Mouse (Mus musculus) fibroblast of lung, adult 2 months (primary cell): ENCODE data around the gene Rnf11.

Experiments used
- DNase-seq: peaks from one replicate; pipeline ENCODE4 v3.0.0-alpha.2; 2011; ENCODE audit warnings: low read depth

Gene Rnf11

GRCm38 (mm10) chr4:109444471-109444870 lies 40.1 kb downstream of the Rnf11 start:
- DNase-seq, result no peak

DNA sequence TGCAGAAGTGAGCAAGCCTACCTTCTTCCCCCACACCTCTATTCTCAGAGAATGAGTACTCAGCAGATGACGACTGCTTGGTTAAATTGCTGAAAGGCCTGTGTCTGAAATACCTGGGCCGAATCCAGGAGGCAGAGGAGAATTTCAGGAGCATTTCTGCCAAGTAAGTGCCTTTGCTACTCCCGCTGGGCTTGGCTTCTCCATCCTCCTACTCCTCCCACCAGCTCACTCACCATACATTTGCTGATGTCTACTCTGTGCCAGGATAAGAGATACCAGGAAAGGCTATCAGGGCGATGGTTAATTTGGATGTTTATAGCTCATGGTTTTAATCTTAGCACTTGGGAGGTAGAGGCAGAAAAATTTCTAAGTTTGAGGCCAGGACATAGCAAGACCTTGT lies 41.9 kb downstream of the Rnf11 start:
- DNase-seq, result no peak

- DNase-seq, result no peak
Measured at GRCm38 (mm10) chr4:109442126-109442525, 42.4 kb downstream of the Rnf11 start.

GRCm38 (mm10) chr4:109441000-109441399 lies 43.5 kb downstream of the Rnf11 start:
- DNase-seq, result no peak

GRCm38 (mm10) chr4:109440381-109440780 lies 44.1 kb downstream of the Rnf11 start:
- no peak for DNase-seq

DNA sequence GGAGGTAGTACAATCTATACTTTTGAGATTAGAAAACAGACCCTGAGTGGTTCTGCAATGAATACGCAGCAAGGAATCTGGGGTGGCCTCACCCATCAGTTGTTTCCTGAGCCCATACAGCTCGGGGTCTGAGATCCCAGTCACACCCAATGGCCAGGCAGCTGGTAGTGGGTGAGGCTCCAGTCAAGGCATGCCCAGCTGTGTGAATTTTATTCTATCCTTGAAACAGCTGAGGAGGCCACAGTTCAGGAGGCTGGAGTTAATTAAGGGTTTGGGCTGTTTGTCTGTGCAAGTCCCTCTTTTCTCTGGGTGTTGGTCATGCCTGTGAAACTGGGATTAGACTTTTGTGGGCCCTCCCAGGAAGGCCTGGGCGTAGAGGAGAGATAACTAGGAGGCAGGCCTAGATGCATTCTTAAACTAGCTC lies 44.7 kb downstream of the Rnf11 start:
- DNase-seq, result no peak

- DNase-seq, result no peak
Measured at GRCm38 (mm10) chr4:109439101-109439500, 45.4 kb downstream of the Rnf11 start.

DNA sequence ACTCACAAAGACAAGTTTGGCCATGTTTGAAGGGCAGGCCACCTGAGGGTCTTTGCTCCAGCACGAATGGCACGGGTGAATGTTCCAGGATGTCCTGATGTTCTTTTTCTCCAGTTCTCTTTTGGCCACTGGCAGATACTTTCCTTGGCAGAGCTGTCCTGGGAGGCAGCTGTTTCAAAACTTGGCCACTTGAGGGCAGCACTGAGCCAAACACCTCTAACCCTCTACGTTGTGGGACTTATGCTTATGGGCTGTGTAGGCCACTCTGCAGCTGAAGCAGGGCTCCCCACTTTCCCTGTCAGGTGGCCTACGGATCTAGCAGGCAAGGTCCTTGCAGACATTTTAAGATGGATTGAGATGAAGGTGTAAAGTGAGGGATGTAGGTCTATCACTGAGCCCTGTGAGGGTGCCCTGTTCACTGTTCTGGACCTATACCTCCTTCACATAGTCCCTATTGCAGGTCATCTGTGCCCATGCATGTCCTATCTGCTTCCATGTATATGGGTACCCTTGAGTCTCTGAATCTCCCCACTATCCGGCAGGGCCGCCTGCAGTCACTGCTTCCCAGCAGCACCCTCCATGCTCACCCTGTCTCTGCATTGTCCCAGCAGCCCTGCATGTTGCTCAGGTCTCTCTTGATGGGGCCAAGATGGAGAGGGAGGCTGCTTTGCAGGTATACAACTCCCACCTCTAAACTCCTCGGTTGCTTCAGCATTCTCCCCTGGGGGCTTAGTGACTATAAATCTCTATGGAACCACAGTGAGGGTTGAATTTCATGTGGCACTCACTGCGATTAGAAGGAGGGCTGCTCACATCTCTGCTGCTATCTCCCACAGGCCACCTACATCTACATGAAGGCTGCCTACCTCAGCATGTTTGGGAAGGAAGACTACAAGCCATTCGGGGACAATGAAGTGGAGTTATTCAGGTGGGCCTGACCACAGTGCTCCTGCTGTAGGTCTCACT lies 46.3 kb downstream of the Rnf11 start:
- DNase-seq, result no peak

GRCm38 (mm10) chr4:109434256-109434655 lies 50.3 kb downstream of the Rnf11 start:
- DNase-seq, result no peak

DNA sequence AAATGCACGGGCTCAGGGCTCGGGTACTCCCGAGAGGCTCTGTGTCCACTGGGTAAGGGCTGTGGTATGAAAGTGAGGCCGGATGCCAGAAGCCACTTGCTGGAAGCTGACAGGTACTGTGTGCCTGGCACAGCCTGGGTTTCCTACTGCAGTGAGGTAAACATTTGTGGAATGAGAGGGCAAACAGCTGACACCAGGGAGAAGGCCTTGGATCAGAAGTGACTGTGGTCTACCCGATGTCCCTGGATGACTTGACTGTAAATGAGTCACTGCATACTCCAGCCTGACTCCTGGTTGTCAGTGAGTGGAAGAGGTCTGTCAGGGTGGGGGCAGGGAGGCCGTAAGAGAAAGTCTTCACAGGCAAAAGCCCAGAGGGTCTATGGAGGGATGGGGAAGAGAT lies 50.9 kb downstream of the Rnf11 start:
- no peak for DNase-seq

DNA sequence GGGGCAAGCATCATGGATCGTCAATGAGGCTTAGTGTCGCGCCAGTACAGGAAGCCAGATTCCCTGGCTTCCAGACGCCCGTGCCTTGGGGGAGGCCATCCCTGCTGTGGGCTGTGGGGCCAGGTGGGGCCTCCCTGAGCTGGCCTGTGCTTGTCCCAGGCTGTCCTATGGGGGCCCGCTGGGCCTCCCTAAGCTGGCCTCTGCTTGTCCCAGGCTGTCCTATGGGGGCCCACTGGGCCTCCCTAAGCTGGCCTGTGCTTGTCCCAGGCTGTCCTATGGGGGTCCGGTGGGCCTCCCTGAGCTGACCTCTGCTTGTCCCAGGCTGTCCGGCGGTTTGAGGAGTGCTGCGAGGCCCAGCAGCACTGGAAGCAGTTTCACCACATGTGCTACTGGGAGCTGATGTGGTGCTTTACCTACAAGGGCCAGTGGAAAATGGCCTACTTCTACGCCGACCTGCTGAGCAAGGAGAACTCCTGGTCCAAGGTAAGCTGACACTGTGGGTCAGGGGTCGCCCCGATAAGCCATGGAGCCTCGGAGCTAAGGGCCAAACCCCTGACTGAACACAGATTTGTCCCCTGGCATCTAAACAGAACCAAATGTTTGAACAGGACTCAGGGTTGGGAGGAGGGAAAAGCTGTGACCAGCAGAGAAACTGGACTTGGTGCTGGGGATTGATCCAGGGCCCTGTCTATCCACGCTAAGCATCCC lies 51.7 kb downstream of the Rnf11 start:
- no peak for DNase-seq

DNA sequence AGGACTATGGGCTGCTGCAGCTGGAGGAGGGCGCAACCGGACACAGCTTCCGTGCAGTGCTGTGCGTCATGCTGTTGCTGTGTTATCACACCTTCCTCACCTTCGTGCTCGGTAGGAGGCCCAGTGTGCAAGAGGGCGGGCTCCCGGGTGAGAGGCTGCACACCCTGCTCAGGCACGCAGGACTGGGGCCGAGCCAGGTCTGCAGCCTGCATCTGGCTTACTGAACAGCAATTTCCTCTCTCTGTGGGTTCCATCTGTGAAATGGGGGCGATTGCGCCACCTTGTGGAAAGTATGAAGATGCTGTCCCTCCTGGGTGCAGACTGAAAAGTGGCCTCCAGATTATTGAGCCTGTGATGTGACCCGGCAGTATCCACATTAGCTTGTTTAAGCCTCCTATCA lies 53.7 kb downstream of the Rnf11 start:
- no peak for DNase-seq

DNA sequence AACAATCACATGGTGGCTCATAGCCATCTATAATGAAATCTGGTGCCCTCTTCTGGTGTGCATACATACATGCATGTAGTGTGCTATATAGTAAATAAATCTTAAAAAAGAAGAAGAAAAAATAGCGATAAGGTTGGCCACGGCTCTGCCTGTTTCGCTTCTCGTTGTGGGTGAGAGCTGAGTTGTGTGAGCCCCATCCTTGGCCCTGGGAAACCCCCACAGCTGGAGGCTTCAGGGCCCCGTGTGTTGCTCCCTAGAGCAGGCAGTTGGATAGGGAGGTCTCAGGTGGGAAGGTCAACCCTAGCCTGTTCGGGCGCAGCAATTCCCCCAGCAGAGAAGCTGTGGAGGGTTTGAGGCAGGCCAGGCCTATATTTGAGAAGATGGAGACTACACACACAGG lies 54.3 kb downstream of the Rnf11 start:
- DNase-seq, result no peak

GRCm38 (mm10) chr4:109427058-109427457 lies 57.5 kb downstream of the Rnf11 start:
- DNase-seq, result no peak

DNA sequence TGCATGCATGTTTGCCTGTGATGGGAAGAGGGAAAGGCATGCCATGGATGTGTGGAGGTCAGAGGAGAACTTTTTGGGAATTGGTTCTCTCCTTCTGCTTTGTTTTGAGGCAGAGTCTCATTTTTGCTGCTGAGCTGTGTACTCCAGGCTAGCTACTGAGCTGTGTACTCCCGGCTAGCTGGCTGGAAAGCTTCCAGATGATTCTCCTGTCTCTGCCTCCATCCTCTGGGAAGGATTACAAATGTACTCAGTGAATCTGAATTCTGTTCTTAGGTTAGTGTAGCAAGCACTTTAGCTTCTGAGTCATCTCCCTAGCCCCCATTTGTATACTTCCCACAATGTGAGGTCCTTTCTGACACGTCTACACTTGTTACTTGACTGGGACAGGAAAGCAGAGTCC lies 61.1 kb downstream of the Rnf11 start:
- no peak for DNase-seq

DNA sequence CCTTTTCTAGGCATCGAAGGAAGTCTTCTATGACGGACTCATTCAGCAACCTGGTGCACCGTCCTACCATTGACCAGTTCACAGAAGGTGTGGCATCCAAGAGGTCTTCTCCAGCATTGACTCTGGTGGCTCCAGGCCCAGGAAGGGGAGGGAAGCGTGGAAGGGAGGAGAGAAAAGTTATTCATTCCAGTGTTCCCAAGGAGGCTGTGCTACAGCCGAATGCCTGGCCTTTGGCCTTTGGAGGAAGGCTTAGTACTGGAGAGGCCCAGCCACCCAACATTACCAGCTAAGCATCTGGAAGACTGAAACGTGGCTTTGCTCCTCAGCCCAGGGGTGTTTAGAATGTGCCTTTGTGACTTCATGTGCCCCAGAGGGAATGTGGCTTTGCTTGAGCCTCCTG lies 62.1 kb downstream of the Rnf11 start:
- DNase-seq, result no peak

DNA sequence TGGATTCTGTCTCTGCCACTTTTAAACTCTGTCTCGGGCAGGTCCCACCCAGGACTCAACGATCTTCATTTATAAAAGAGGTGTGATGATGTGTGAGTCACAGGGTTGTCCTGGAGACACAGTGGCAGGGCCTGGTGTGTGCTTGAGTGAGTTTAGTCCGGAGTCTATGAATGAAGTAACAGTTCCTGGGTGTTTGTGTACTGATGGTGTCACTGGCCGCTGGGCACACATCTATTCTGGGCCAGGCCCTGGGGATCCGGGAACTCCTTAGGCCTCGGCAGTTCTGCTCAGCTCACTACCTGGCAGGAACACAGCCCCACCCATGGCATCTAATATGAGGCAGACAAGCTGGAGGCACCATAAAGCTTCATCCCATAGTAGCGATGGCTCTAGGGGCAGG lies 62.9 kb downstream of the Rnf11 start:
- no peak for DNase-seq

DNA sequence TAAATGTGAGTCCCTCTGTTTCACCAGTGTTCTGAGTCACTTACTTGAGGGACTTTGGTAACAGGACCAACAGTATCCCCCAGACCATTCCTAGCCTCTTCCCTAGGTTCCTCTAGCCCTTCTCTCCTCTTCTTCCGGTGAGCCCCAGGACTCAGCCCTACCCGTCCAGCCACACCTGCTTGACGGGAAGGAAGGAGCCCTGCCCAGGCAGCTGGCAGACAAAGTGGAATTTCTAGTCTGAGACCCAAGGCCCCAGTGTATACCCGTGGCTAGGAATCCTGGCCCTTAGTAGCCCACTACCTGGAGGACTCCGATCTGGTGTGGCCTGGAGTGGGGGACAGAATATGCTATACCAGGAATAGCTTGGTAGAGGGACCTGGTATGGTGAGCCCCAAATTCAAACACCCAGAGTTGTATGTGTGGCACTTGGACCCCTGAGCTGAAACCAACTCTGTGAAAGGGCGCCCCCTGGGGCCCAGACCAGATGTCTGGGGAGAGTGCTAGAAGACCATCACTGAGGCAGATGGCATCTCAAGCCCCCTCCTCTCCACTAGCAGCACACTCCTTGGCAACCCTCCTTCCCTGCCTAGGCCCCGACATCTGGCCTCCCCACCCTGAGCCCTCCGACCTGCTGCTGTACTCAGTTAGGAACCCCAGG lies 64.3 kb downstream of the Rnf11 start:
- no peak for DNase-seq

DNA sequence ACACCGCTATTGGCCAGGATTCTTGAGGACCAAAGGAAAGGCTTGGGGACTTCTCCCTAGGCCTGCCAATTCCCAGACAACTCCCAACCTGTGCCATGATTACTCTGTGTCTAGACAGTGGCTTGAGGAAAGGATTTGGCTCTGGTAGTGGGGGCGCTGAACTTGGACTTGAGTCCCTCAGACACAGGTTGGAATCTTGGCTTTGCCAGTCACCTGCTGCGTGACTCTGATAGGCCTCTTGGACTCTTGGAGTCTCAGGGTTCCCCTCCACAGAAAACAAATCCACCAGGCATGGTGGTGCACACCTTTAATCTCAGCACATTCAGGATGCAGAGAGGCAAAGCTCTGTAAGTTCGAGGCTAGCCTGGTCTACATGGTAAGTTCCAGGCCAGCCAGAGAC lies 65.0 kb downstream of the Rnf11 start:
- DNase-seq, result no peak

- no peak for DNase-seq
Measured at GRCm38 (mm10) chr4:109419017-109419416, 65.5 kb downstream of the Rnf11 start.

DNA sequence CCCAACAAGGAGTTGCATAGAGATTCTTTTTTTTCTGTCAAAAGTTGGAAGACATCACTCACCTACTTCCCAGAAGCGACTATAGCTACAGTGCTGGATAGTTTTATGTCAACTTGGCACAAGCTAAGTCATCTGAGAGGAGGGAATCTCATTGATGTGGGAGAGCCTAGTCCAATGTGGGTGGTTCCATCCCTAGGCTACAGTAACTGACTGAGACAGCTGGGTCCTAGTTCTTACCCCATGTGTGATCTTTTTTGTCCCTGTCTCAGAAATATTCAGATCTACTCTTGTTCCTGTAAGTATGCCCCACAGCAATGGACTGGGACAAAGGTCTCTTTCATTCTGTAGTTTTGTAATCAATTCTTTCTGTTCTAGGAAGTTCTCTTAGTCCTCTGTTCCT lies 66.5 kb downstream of the Rnf11 start:
- no peak for DNase-seq

- no peak for DNase-seq
Measured at GRCm38 (mm10) chr4:109412233-109412632, 72.3 kb downstream of the Rnf11 start.
